Mouse (Mus musculus): ENCODE data around the gene Pbx1.

GRCm38 (mm10) chr1:168070273-168070910, 361.7 kb downstream of the Pbx1 start:
- no peak for TF ChIP-seq CHD2 (IDR thresholded peaks at IDR 0.05; ENCODE audit: low read depth, low read length)
- TF ChIP-seq ZNF384 (IDR thresholded peaks at IDR 0.05; ENCODE audit: low read depth, low read length) = no peak
- TF ChIP-seq MAFK (IDR thresholded peaks at IDR 0.05; ENCODE audit: insufficient read depth, low read depth, low read length) = no peak

Data from ES-E14 (cell line).